Mouse (Mus musculus): ENCODE data around the gene Ppp1r11. TPM values are rescaled to one million over a fixed set of nuclear protein-coding genes. Genes with fewer than 3 reads are reported as not detected.

The Ppp1r11 gene
- polyA plus RNA-seq, 1 experiment: 73.8 TPM

- no peaks in the 10 kb centered on the region for H3K4me1 ChIP-seq (ENCODE audit: control insufficient read depth, insufficient read depth, low read length)
- H3K4me3 ChIP-seq (ENCODE audit: insufficient read depth, low read depth, low read length): no peak overlapping the region
- no peaks in the 10 kb centered on the region for H3K27me3 ChIP-seq (replicated peaks; ENCODE audit: control insufficient read depth, insufficient read depth, low read length)
- WGBS: 36% methylated on average over 1 of the region's 1 CpGs
- no peak overlapping the region for H3K27ac ChIP-seq (ENCODE audit: insufficient read depth, low read depth, low read length)
- TF ChIP-seq POLR2A (IDR thresholded peaks at IDR 0.05; ENCODE audit: low read depth, low read length) (no peak), CTCF (conservative IDR thresholded peaks at IDR 0.05; ENCODE audit: insufficient read depth, insufficient read length, low read depth, low read length) (no peak)
- DNase-seq: no peak
- H3K36me3 ChIP-seq (ENCODE audit: control insufficient read depth, insufficient read depth, low read length): no peaks in the 10 kb centered on the region
These were observed 50.9 kb downstream of the Ppp1r11 start for GRCm38 (mm10) chr17:36900691-36901090.

- Histone ChIP-seq H3K27ac (ENCODE audit: insufficient read depth, low read depth, low read length) (no peak overlapping the region), H3K4me3 (ENCODE audit: insufficient read depth, low read depth, low read length) (no peak overlapping the region)
- TF ChIP-seq CTCF (conservative IDR thresholded peaks at IDR 0.05; ENCODE audit: insufficient read depth, insufficient read length, low read depth, low read length) (no peak), POLR2A (IDR thresholded peaks at IDR 0.05; ENCODE audit: low read depth, low read length) (no peak)
These were observed 51.5 kb downstream of the Ppp1r11 start for GRCm38 (mm10) chr17:36900001-36900400.

DNA sequence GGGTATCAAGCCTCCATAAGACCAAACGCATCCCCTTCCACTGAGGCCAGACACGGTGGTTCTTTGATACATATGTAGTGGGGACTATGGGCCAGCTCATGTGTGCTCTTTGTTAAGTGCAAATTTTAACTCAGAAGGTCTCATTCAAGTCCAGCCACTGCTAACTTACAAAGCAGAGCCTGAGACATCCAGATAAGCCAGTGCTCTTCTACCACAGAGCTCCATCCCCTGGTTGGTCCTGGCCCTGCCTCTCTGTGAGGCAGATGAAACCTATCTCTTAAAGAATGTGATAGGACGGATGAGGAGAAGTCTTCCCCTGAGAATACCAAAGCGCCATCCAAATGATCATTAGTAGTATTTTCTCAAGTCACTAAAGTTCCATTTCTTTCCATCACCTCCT is 52.2 kb downstream of the Ppp1r11 start:
- H3K4me1 ChIP-seq (ENCODE audit: control insufficient read depth, insufficient read depth, low read length): no peaks in the 10 kb centered on the region
- H3K27me3 ChIP-seq (replicated peaks; ENCODE audit: control insufficient read depth, insufficient read depth, low read length): no peaks in the 10 kb centered on the region
- TF ChIP-seq POLR2A (IDR thresholded peaks at IDR 0.05; ENCODE audit: low read depth, low read length): no peak
- TF ChIP-seq CTCF (conservative IDR thresholded peaks at IDR 0.05; ENCODE audit: insufficient read depth, insufficient read length, low read depth, low read length): no peak
- DNase-seq: no peak
- no peaks in the 10 kb centered on the region for H3K36me3 ChIP-seq (ENCODE audit: control insufficient read depth, insufficient read depth, low read length)
- no peak overlapping the region for H3K4me3 ChIP-seq (ENCODE audit: insufficient read depth, low read depth, low read length)
- WGBS: 89% methylated on average over 4 of the region's 4 CpGs
- no peak overlapping the region for H3K27ac ChIP-seq (ENCODE audit: insufficient read depth, low read depth, low read length)

More at GRCm38 (mm10) chr17:36900001-36900400, 51.5 kb downstream of the Ppp1r11 start:
- Histone ChIP-seq H3K36me3 (ENCODE audit: control insufficient read depth, insufficient read depth, low read length) (no peaks in the 10 kb centered on the region), H3K4me1 (ENCODE audit: control insufficient read depth, insufficient read depth, low read length) (no peaks in the 10 kb centered on the region), H3K27me3 (replicated peaks; ENCODE audit: control insufficient read depth, insufficient read depth, low read length) (no peaks in the 10 kb centered on the region)
- DNase-seq: no peak
- WGBS: 86% methylated on average over 5 of the region's 5 CpGs

Other genes with a start within 250 kb of the Ppp1r11 start
- not detected in 2 replicates for gene H2-M10.5, start 178.8 kb downstream of the Ppp1r11 start, polyA plus RNA-seq (2012; rRNA removed)
- gene H2-M10.6, start 139.6 kb downstream of the Ppp1r11 start, polyA plus RNA-seq (2012; rRNA removed): not detected in 2 replicates
- gene Trim26, start 114.6 kb downstream of the Ppp1r11 start, polyA plus RNA-seq (2012; rRNA removed): 27.2 and 30.4 TPM in 2 replicates
- 0.22 and 0.38 TPM in 2 replicates for gene Trim15, start 84.5 kb downstream of the Ppp1r11 start, polyA plus RNA-seq (2012; rRNA removed)
- gene Trim10, start 82.2 kb downstream of the Ppp1r11 start, polyA plus RNA-seq (2012; rRNA removed): 0.11 TPM in 1 of 2 replicates, not detected in the other
- 0.13 TPM in 1 of 2 replicates, not detected in the other for gene Trim40, start 61.6 kb downstream of the Ppp1r11 start, polyA plus RNA-seq (2012; rRNA removed)
- not detected in 2 replicates for gene Trim31, start 53.6 kb downstream of the Ppp1r11 start, polyA plus RNA-seq (2012; rRNA removed)
- 0.36 and 0.69 TPM in 2 replicates for gene Rnf39, start 8.8 kb downstream of the Ppp1r11 start, polyA plus RNA-seq (2012; rRNA removed)
- gene Znrd1, start 6.8 kb upstream of the Ppp1r11 start, polyA plus RNA-seq (2012; rRNA removed): 26.5 and 33.7 TPM in 2 replicates
- gene Znrd1as, start 6.9 kb upstream of the Ppp1r11 start, polyA plus RNA-seq (2012; rRNA removed): 3.1 and 4.2 TPM in 2 replicates
- 0.25 TPM in 1 of 2 replicates, not detected in the other for gene 2410137M14Rik, start 29.5 kb upstream of the Ppp1r11 start, polyA plus RNA-seq (2012; rRNA removed)
- 0.03 and 0.08 TPM in 2 replicates for gene H2-M5, start 37.8 kb upstream of the Ppp1r11 start, polyA plus RNA-seq (2012; rRNA removed)
- 2.0 and 3.0 TPM in 2 replicates for gene Zfp57, start 49.4 kb upstream of the Ppp1r11 start, polyA plus RNA-seq (2012; rRNA removed)
- gene Mog, start 71.7 kb upstream of the Ppp1r11 start, polyA plus RNA-seq (2012; rRNA removed): not detected in 2 replicates
- gene Gabbr1, start 94.2 kb upstream of the Ppp1r11 start, polyA plus RNA-seq (2012; rRNA removed): 21.0 TPM in 2 replicates
- gene Olfr90, start 136.8 kb upstream of the Ppp1r11 start, polyA plus RNA-seq (2012; rRNA removed): not detected in 2 replicates
- not detected in 2 replicates for gene Olfr91, start 146.5 kb upstream of the Ppp1r11 start, polyA plus RNA-seq (2012; rRNA removed)
- gene Olfr92, start 168.3 kb upstream of the Ppp1r11 start, polyA plus RNA-seq (2012; rRNA removed): not detected in 2 replicates
- not detected in 2 replicates for gene Olfr93, start 209.8 kb upstream of the Ppp1r11 start, polyA plus RNA-seq (2012; rRNA removed)
- 0.20 and 1.6 TPM in 2 replicates for gene Ubd, start 242.2 kb upstream of the Ppp1r11 start, polyA plus RNA-seq (2012; rRNA removed)
- gene Olfr94, start 249.3 kb upstream of the Ppp1r11 start, polyA plus RNA-seq (2012; rRNA removed): not detected in 2 replicates